Mouse (Mus musculus): Measurements from ENCODE around the gene Gm10300.

Gm10300 gene

DNA sequence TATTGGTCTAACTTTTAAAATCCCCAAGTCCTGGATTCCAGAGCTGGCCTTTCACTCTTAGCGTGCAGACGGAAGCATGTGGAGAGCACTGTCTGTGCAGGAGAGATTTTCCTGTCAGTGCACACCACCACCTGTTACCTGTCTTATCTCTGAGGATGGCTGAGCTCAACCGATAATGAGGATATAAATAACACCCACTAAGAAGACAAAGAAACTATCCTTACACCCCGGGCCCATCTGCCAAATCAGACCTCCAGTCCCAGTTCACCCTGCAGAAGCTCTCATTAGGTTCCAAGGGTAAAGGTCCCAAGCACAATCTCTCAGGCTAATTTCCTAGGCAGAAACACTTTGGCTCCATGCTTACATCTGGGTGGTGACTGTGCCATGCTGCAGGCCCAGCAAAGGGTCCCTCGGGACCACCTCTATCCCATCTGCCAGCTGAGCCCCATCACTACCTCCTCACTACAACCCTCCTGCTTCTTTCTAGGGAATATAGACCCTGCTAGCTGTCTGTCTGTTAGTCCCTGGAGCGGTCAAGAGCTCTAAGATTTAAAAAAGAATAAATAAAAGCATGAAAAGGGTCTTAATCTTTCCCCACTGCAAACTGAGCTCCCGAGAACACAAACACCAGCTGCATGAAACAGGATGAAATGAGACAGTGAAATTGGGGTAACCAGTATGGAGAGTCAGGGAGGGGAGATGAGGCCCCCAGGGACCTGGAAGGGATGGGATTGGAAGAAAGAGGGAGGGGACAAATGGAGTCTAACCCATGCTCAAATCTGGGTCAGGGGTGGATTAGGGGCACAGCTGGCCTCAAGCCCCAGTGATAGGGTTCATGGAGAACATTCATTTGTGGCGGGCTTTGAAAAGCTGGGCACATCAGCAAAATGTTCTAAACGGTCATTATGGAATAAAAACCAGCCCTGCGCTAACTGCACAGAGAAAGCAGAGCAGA lies 22.9 kb upstream of the Gm10300 start:
- in situ Hi-C loops (cut with MboI, MseI) = loop anchor here in 1 of 2 experiments (25.0 kb wide), 1 partner anchor 1139 kb away; the partner anchor contains the start of gene Laptm5

DNA sequence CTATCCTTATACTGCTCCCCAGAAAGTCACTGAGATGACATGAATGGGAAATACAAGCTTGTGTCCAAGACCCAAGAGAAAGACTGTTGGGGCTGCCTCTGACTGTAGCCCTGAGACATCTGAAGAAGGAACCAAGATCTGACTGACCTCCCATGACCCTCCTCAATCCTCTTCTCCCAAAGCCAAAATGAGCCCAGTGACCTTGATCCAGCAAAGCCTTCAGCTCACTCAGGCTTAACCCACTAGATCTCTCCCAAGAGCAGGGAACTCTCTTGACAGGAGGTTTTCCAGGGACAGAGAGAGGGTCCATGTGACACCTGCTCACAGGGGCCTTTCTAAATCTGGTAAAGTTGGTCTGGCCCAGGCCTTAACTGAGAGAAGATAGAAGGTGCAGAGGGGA lies 17.2 kb upstream of the Gm10300 start:
- in situ Hi-C loops (cut with MboI, MseI) = loop anchor here in 1 of 2 experiments (25.0 kb wide), 1 partner anchor 1145 kb away; the partner anchor contains the start of gene Laptm5

DNA sequence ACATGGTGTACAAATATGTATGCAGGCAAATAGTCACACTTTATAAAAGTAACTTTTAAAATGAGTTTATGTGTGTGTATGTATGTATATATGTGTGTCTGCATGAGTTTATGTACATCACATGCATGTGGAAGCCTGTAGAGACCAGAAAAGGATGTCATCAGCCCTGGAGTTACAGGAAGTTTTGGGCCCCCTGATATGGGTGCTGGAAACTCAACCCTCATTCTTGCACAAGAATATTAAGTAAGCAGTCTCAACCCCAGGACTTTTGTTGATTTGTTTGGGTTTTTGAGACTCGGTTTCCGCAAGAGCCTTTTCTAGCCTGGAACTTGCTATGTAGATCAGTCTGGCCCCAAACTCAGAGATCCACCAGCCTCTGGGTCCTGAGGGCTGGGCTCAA lies 15.0 kb upstream of the Gm10300 start:
- in situ Hi-C loops (cut with MboI, MseI) = loop anchor here in 1 of 2 experiments (25.0 kb wide), 1 partner anchor 1147 kb away; the partner anchor contains the start of gene Laptm5

DNA sequence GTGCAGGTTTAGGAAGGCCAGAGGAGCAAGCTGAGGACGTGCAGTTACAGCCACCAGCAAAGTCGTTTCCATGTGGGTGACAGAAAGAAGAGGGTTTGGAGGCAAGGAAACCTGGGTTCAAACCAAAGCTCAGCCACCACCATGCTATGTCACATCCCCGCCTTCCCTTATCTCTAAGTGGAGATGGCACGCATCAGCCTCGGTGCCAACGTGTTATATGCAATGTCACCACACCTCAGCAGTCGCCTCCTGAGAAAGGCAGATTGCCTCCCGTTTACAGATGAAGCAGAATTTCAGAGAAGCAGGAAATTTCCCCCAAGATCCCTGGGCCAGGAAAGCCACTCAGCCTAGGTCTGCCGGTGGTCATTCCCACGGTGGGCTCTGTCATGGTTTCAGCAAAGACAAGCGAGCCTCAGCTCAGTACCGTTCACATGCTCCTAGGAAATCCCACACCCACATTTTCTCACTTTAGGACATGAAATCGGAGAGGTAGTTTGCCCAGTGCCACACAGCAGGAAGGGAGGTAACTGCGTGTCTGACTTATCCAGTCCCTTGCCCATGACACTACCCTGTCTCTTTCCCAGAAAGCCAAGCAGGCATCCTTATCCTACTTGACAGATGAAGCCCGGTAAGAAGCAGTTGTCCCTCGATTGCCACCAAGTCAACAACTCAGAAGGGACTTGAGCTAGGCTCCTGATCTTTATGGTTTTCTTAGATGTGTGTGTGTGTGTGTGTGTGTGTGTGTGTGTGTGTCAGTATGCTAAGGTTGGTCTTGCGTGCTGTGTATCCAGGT lies 14.3 kb upstream of the Gm10300 start:
- in situ Hi-C loops (cut with MboI, MseI) = loop anchor here in 1 of 2 experiments (25.0 kb wide), 1 partner anchor 1148 kb away; the partner anchor contains the start of gene Laptm5

DNA sequence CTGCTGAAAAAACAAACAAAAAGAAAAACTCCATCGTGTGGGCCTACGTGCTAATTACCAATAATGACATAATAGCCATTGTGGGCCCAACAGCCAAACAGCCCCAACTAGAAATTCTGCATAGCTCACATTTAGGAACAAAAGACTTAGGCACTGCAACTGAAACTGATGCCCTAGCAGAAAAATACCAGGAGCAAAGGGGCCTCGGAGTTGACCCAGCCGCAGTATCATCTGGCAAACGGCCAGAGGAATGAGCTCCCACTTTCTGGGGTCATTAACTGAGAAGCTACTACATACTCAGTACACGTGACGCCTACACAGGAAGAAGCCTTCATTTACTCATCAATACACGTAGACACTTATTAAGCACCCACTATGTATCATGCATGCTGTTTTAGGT lies 12.2 kb upstream of the Gm10300 start:
- in situ Hi-C loops (cut with MboI, MseI) = loop anchor here in 1 of 2 experiments (25.0 kb wide), 1 partner anchor 1150 kb away; the partner anchor contains the start of gene Laptm5

DNA sequence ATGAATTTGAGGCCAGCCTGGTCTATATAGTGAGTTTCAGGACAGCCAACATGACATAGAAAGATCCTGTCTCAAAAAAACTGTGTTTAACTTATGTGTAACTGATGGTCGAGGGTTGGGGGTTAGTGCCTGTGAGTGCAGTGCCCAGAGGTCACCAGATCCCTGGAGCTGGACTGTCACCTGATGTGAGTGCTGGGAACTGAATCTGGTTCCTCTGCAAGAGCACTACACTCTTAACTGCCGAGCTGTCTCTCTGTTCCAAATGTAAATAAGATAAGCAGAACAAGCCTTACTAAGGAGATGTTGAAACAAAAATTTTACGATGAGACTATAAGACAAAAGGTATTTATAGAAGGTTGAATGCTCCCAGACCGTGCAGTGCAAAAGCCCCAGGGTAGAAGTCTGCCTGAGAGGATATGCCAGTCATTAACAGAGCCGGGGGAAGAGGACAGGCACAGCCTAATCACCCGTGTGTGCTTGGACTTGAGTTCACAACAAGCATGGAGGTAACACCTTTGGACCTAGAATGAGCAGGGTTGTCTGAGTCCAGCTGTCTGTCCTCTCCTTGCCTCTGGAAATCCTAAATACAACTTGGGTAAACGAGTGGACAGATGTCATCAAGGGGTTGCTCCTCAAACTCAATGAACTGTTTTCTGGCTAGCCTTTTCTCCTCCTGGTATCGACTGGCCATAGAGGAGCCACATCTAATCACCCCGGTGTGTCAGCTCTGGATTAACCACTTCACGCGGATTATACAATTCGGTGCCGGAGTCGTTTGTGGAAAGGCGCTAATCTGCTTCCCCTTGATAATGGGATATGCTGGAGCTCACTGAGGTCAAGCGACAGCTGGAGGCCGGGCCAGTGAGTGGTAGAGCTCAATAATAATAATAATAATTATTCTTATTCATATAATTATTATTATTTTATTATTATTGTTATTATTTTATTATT lies 11.3 kb upstream of the Gm10300 start:
- in situ Hi-C loops (cut with MboI, MseI) = loop anchor here in 1 of 2 experiments (25.0 kb wide), 1 partner anchor 1151 kb away; the partner anchor contains the start of gene Laptm5

GRCm38 (mm10) chr4:132064550-132064949 lies 9.9 kb upstream of the Gm10300 start:
- in situ Hi-C loops (cut with MboI, MseI) = loop anchor here in 1 of 2 experiments (25.0 kb wide), 1 partner anchor 1152 kb away; the partner anchor contains the start of gene Laptm5

DNA sequence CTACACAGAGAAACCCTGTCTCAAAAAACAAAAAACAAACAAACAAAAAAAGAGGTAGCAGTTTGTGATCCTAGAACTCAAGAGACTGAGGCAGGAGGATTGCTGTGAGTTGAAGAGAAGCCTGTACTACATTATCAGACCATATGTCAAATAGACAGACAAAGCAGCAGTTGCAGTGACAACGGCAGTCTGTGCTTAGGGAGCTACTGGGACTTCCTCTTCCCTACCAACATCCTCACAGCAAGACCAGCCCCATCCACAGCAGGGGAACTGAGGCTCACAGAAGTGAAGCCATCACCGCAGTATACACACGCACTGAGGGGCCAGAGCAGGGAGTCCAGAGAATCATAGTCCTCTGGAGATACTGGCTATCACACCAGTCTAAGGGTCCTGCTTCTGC lies 8.9 kb upstream of the Gm10300 start:
- in situ Hi-C loops (cut with MboI, MseI) = loop anchor here in 1 of 2 experiments (25.0 kb wide), 1 partner anchor 1153 kb away; the partner anchor contains the start of gene Laptm5

GRCm38 (mm10) chr4:132066101-132066773 lies 8.3 kb upstream of the Gm10300 start:
- in situ Hi-C loops (cut with MboI, MseI) = loop anchor here in 1 of 2 experiments (25.0 kb wide), 1 partner anchor 1154 kb away; the partner anchor contains the start of gene Laptm5

GRCm38 (mm10) chr4:132067112-132067937 lies 7.2 kb upstream of the Gm10300 start:
- in situ Hi-C loops (cut with MboI, MseI) = loop anchor here in 1 of 2 experiments (25.0 kb wide), 1 partner anchor 1155 kb away; the partner anchor contains the start of gene Laptm5

GRCm38 (mm10) chr4:132067938-132068235 lies 6.6 kb upstream of the Gm10300 start:
- in situ Hi-C loops (cut with MboI, MseI) = loop anchor here in 1 of 2 experiments (25.0 kb wide), 1 partner anchor 1156 kb away; the partner anchor contains the start of gene Laptm5

DNA sequence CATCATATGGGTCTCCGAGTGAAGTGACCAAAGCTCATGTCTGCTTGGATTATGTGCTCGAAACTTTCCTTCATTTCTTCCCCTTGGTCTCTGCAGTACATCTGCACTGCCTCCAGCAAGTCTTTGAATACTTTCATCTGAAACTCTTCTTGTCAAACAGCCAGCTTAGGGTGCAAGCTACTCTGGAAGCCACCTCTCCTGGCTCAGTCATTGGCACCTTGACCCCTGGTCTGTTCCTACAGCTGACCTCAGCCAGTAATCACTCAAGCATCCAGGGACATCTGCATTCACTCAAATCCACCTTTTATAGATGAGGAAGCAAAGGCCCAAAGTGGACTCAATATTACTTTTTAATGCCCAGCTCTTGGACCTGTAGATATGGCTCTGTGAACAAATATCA lies 2.8 kb upstream of the Gm10300 start:
- in situ Hi-C loops (cut with MboI, MseI) = loop anchor here (10.0 to 25.0 kb wide), 2 partner anchors 1157 to 1159 kb away; partner anchors contain the start of gene Laptm5 (in 2 of the 2)

DNA sequence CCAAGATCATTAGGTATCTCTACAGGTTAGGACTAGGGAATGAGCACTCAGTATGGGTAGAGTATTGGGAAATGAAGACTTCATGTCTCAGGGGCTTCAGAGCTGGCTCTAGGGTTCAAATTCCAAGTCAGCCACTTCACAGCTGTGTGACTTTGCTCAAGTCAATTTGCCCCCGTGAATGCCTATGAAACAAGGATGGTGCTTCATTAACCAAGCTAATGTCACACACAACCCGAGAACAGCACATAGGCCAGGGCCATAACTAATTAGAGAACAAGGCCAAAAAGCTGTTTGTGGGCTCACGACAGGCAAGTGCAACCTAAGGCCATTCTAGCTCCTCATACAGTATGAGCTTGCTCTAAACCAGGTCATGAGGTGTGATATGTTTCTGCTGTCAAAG lies 2.3 kb upstream of the Gm10300 start:
- in situ Hi-C loops (cut with MboI, MseI) = loop anchor here (10.0 to 25.0 kb wide), 2 partner anchors 1157 to 1160 kb away; partner anchors contain the start of gene Laptm5 (in 2 of the 2)

DNA sequence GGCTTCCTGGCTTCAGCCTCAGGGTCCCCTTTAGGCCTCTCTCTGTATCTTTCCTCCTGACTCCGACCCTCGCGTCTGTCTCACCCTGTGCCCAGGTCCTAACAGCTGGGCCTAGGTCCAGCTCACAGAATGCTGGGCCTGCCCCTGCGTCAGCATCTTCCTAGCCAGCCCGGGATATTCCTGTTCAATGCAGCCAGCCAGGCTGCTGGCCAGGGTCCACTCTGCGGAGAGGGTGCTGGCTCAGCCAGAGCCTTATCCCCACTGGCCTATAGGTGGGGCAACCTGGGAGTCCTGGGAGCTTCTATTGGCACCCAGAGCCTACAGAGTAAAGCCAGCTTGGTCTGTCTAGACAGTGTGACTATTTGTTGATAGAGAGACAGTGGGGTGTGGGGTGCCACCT lies 1.6 kb upstream of the Gm10300 start:
- in situ Hi-C loops (cut with MboI, MseI) = loop anchor here (10.0 to 25.0 kb wide), 2 partner anchors 1158 to 1161 kb away; partner anchors contain the start of gene Laptm5 (in 2 of the 2)

DNA sequence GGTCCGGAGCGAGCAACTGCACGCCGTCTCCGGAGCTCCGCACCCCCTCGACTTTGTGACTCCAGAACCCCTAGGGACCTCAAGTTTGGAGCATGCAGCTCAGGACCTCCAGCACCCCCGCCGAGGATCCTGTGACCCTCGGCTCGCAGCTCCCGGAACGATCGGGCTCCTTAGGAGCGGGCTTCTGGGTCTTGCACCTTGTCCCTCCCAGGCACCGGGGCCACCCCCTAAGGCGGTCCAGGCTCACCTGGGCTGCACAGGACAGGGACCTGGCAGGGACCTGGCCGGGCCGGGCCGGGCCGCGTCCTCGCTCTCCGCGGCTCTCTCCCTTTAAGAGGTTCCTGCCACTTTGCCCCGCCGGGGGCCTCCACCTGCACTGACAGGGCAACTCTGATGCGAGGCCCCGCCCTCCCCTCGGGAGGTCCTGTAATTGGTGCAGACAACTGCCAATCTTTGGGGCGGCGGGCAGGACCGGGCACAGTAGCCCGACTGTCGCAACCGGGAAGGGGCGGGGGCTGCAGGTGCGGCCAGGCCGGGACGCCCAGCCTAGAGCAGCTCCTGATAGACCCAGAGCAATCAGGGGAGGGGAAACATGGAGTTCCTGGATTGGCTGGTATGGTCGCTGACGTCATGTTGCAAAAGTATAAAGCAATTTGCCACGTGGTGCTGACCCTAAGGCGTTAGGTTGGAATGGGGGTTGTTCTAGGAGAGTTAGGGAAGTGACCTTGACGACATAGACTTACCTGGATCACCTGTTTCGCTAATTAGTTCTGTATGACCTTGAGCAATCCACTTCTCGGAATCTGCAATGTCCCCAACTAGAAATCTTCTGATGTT lies 654 bp downstream of the Gm10300 start, which contains the start of gene Epb41:
Epb41 (minus strand) TSS at position 389 of the 837 bp plus-strand sequence.
- in situ Hi-C loops (cut with MboI, MseI) = loop anchor here (5.0 to 25.0 kb wide), 4 partner anchors 93 to 1163 kb away; partner anchors contain the start of genes Laptm5 (in 2 of the 2) and Tmem200b (in 1 of the 2)

GRCm38 (mm10) chr4:132075796-132076195 lies 1.3 kb downstream of the Gm10300 start:
- in situ Hi-C loops (cut with MboI, MseI) = loop anchor here in 1 of 2 experiments (5.0 to 10.0 kb wide), 3 partner anchors 93 to 1161 kb away; partner anchors contain the start of genes Laptm5 and Tmem200b

Data from T-helper 17 cell (primary cell).